Mouse (Mus musculus): Measurements from ENCODE around the gene Ptprm. TPM values are rescaled to one million over a fixed set of nuclear protein-coding genes. Genes with fewer than 3 reads are reported as not detected.
A peak's percentile ranks its signal among the peaks of the same experiment; 100 is the strongest.

Gene Ptprm
- polyA plus RNA-seq, 1 experiment from 2014 or later: 13.7 TPM

- no peaks in the 10 kb centered on the region for H3K4me1 ChIP-seq (replicated peaks; ENCODE audit: control insufficient read depth, insufficient read depth, low read length)
- H3K27me3 ChIP-seq (replicated peaks; ENCODE audit: control insufficient read depth, insufficient read depth, low read length): no peaks in the 10 kb centered on the region
- no peak overlapping the region for H3K9ac ChIP-seq (replicated peaks; ENCODE audit: low read depth, low read length)
- no peak overlapping the region for H3K4me3 ChIP-seq (replicated peaks; ENCODE audit: low read length)
- ATAC-seq: no peak
- WGBS: 40% methylated on average over 4 of the region's 4 CpGs
- H3K36me3 ChIP-seq (ENCODE audit: control insufficient read depth, insufficient read depth): no peaks in the 10 kb centered on the region
- no peak overlapping the region for H3K27ac ChIP-seq (ENCODE audit: low read length)
- no peak overlapping the region for H3K4me2 ChIP-seq (ENCODE audit: low read length)
- H3K9me3 ChIP-seq (ENCODE audit: control insufficient read depth, low read length): no peaks in the 10 kb centered on the region
These were observed 322.9 kb downstream of the Ptprm start for GRCm38 (mm10) chr17:67031341-67031740.

- H3K9me3 ChIP-seq (ENCODE audit: control insufficient read depth, low read length): no peaks in the 10 kb centered on the region
- no peaks in the 10 kb centered on the region for H3K4me1 ChIP-seq (replicated peaks; ENCODE audit: control insufficient read depth, insufficient read depth, low read length)
- H3K27ac ChIP-seq (ENCODE audit: low read length): no peak overlapping the region
- no peak overlapping the region for H3K4me3 ChIP-seq (replicated peaks; ENCODE audit: low read length)
- WGBS: 93% methylated on average over 9 of the region's 9 CpGs
- H3K27me3 ChIP-seq (replicated peaks; ENCODE audit: control insufficient read depth, insufficient read depth, low read length): no peaks in the 10 kb centered on the region
- ATAC-seq: no peak
- H3K36me3 ChIP-seq (ENCODE audit: control insufficient read depth, insufficient read depth): no peaks in the 10 kb centered on the region
- no peak overlapping the region for H3K9ac ChIP-seq (replicated peaks; ENCODE audit: low read depth, low read length)
- H3K4me2 ChIP-seq (ENCODE audit: low read length): no peak overlapping the region
These were observed 327.0 kb downstream of the Ptprm start for GRCm38 (mm10) chr17:67027274-67027673.

GRCm38 (mm10) chr17:67016501-67016900, 337.8 kb downstream of the Ptprm start:
- H3K9me3 ChIP-seq (ENCODE audit: control insufficient read depth, low read length): no peaks in the 10 kb centered on the region
- no peak overlapping the region for H3K27ac ChIP-seq (ENCODE audit: low read length)
- H3K36me3 ChIP-seq (ENCODE audit: control insufficient read depth, insufficient read depth): no peaks in the 10 kb centered on the region
- ATAC-seq: no peak
- no peak overlapping the region for H3K4me2 ChIP-seq (ENCODE audit: low read length)
- 75% methylated on average over 6 of the region's 6 CpGs for WGBS
- H3K9ac ChIP-seq (replicated peaks; ENCODE audit: low read depth, low read length): no peak overlapping the region
- H3K4me3 ChIP-seq (replicated peaks; ENCODE audit: low read length): no peak overlapping the region
- H3K27me3 ChIP-seq (replicated peaks; ENCODE audit: control insufficient read depth, insufficient read depth, low read length): no peaks in the 10 kb centered on the region
- peaks cover 20% of the 10 kb centered on the region for H3K4me1 ChIP-seq (replicated peaks; ENCODE audit: control insufficient read depth, insufficient read depth, low read length)

GRCm38 (mm10) chr17:67013217-67013616, 341.0 kb downstream of the Ptprm start:
- Histone ChIP-seq H3K4me1 (replicated peaks; ENCODE audit: control insufficient read depth, insufficient read depth, low read length) (peaks cover 23% of the 10 kb centered on the region), H3K27me3 (replicated peaks; ENCODE audit: control insufficient read depth, insufficient read depth, low read length) (no peaks in the 10 kb centered on the region), H3K4me2 (ENCODE audit: low read length) (no peak overlapping the region), H3K27ac (ENCODE audit: low read length) (no peak overlapping the region), H3K36me3 (ENCODE audit: control insufficient read depth, insufficient read depth) (no peaks in the 10 kb centered on the region), H3K4me3 (replicated peaks; ENCODE audit: low read length) (no peak overlapping the region), H3K9me3 (ENCODE audit: control insufficient read depth, low read length) (no peaks in the 10 kb centered on the region), H3K9ac (replicated peaks; ENCODE audit: low read depth, low read length) (no peak overlapping the region)
- 19% methylated on average over 6 of the region's 6 CpGs for WGBS
- no peak for ATAC-seq

- Histone ChIP-seq H3K9ac (replicated peaks; ENCODE audit: low read depth, low read length) (no peak overlapping the region), H3K27ac (ENCODE audit: low read length) (peak overlapping the region; percentile 17; the same call in 1 of the 2 replicates), H3K4me2 (ENCODE audit: low read length) (no peak overlapping the region), H3K36me3 (ENCODE audit: control insufficient read depth, insufficient read depth) (no peaks in the 10 kb centered on the region), H3K9me3 (ENCODE audit: control insufficient read depth, low read length) (no peaks in the 10 kb centered on the region), H3K4me1 (replicated peaks; ENCODE audit: control insufficient read depth, insufficient read depth, low read length) (peaks cover 25% of the 10 kb centered on the region), H3K27me3 (replicated peaks; ENCODE audit: control insufficient read depth, insufficient read depth, low read length) (no peaks in the 10 kb centered on the region), H3K4me3 (replicated peaks; ENCODE audit: low read length) (no peak overlapping the region)
- 65% methylated on average over 6 of the region's 6 CpGs for WGBS
- peak; percentile 80 for ATAC-seq
These were observed 342.2 kb downstream of the Ptprm start for GRCm38 (mm10) chr17:67011836-67012583.

- Histone ChIP-seq H3K9ac (replicated peaks; ENCODE audit: low read depth, low read length) (no peak overlapping the region), H3K4me1 (replicated peaks; ENCODE audit: control insufficient read depth, insufficient read depth, low read length) (peaks cover 28% of the 10 kb centered on the region), H3K27ac (ENCODE audit: low read length) (no peak overlapping the region), H3K4me2 (ENCODE audit: low read length) (no peak overlapping the region), H3K9me3 (ENCODE audit: control insufficient read depth, low read length) (no peaks in the 10 kb centered on the region), H3K4me3 (replicated peaks; ENCODE audit: low read length) (no peak overlapping the region), H3K27me3 (replicated peaks; ENCODE audit: control insufficient read depth, insufficient read depth, low read length) (no peaks in the 10 kb centered on the region), H3K36me3 (ENCODE audit: control insufficient read depth, insufficient read depth) (no peaks in the 10 kb centered on the region)
- ATAC-seq: no peak
- 44% methylated on average over 4 of the region's 4 CpGs for WGBS
These were observed 344.1 kb downstream of the Ptprm start for GRCm38 (mm10) chr17:67010136-67010535.

GRCm38 (mm10) chr17:67008137-67008536, 346.1 kb downstream of the Ptprm start:
- no peaks in the 10 kb centered on the region for H3K9me3 ChIP-seq (ENCODE audit: control insufficient read depth, low read length)
- no peak overlapping the region for H3K27ac ChIP-seq (ENCODE audit: low read length)
- H3K4me1 ChIP-seq (replicated peaks; ENCODE audit: control insufficient read depth, insufficient read depth, low read length): peaks cover 24% of the 10 kb centered on the region
- H3K27me3 ChIP-seq (replicated peaks; ENCODE audit: control insufficient read depth, insufficient read depth, low read length): no peaks in the 10 kb centered on the region
- ATAC-seq: no peak
- 86% methylated on average over 9 of the region's 9 CpGs for WGBS
- H3K9ac ChIP-seq (replicated peaks; ENCODE audit: low read depth, low read length): no peak overlapping the region
- H3K4me3 ChIP-seq (replicated peaks; ENCODE audit: low read length): no peak overlapping the region
- H3K4me2 ChIP-seq (ENCODE audit: low read length): no peak overlapping the region
- H3K36me3 ChIP-seq (ENCODE audit: control insufficient read depth, insufficient read depth): no peaks in the 10 kb centered on the region

- Histone ChIP-seq H3K4me3 (replicated peaks; ENCODE audit: low read length) (no peak overlapping the region), H3K4me1 (replicated peaks; ENCODE audit: control insufficient read depth, insufficient read depth, low read length) (peaks cover 11% of the 10 kb centered on the region), H3K4me2 (ENCODE audit: low read length) (no peak overlapping the region), H3K9ac (replicated peaks; ENCODE audit: low read depth, low read length) (no peak overlapping the region), H3K27ac (ENCODE audit: low read length) (peak overlapping the region; percentile 41; the same call in 1 of the 2 replicates), H3K36me3 (ENCODE audit: control insufficient read depth, insufficient read depth) (no peaks in the 10 kb centered on the region), H3K9me3 (ENCODE audit: control insufficient read depth, low read length) (no peaks in the 10 kb centered on the region), H3K27me3 (replicated peaks; ENCODE audit: control insufficient read depth, insufficient read depth, low read length) (no peaks in the 10 kb centered on the region)
- 22% methylated on average over 14 of the region's 14 CpGs for WGBS
- ATAC-seq: peak; percentile 85
These were observed 347.4 kb downstream of the Ptprm start for GRCm38 (mm10) chr17:67006740-67007385.

GRCm38 (mm10) chr17:66996882-66997281, 357.4 kb downstream of the Ptprm start:
- no peak overlapping the region for H3K4me2 ChIP-seq (ENCODE audit: low read length)
- H3K27ac ChIP-seq (ENCODE audit: low read length): no peak overlapping the region
- no peaks in the 10 kb centered on the region for H3K27me3 ChIP-seq (replicated peaks; ENCODE audit: control insufficient read depth, insufficient read depth, low read length)
- no peak overlapping the region for H3K9ac ChIP-seq (replicated peaks; ENCODE audit: low read depth, low read length)
- WGBS: 66% methylated on average over 2 of the region's 2 CpGs
- H3K9me3 ChIP-seq (ENCODE audit: control insufficient read depth, low read length): peaks cover 2% of the 10 kb centered on the region; the same call in 1 of the 2 replicates
- ATAC-seq: no peak
- H3K4me3 ChIP-seq (replicated peaks; ENCODE audit: low read length): no peak overlapping the region
- no peaks in the 10 kb centered on the region for H3K4me1 ChIP-seq (replicated peaks; ENCODE audit: control insufficient read depth, insufficient read depth, low read length)
- no peaks in the 10 kb centered on the region for H3K36me3 ChIP-seq (ENCODE audit: control insufficient read depth, insufficient read depth)
